Mouse (Mus musculus) lung, postnatal 0 days (tissue): ENCODE measurements at regions not wholly inside any gene's neighbourhood (a gene's known extent, or its start where the extent isn't known, plus 50 kb on each side); places are given as distances from the start of the nearest gene placed in this dataset.

Experiments
- CTCF ChIP-seq: IDR thresholded peaks from 2 replicates; pipeline ENCODE4 v1.5.1; 2016; ENCODE audit warnings: antibody characterized with exemption, mild to moderate bottlenecking
- EP300 ChIP-seq: IDR thresholded peaks from 2 replicates; pipeline ENCODE4 v1.6.1; 2016; ENCODE audit warnings: antibody characterized with exemption, mild to moderate bottlenecking, control low read depth

GRCm38 (mm10) chr4:10290326-10290725 is 584.0 kb upstream of the 2610301B20Rik start:
- TF ChIP-seq EP300 (no peak), CTCF (peak; percentile 42)
